Mouse (Mus musculus): ENCODE results near the gene Vmn1r132. TPM values are rescaled to one million over a fixed set of nuclear protein-coding genes. Genes with fewer than 3 reads are reported as not detected.
"Not testable (repeated sequence)": the region's sequence is repeated elsewhere in the genome, so short reads cannot be mapped to it uniquely, and the experiment has no call there.

Vmn1r132 gene
- polyA plus RNA-seq (2015; fragmentation: Nextera tagmentation; extraction: Ambion mirVana): not detected in 2 replicates

DNA sequence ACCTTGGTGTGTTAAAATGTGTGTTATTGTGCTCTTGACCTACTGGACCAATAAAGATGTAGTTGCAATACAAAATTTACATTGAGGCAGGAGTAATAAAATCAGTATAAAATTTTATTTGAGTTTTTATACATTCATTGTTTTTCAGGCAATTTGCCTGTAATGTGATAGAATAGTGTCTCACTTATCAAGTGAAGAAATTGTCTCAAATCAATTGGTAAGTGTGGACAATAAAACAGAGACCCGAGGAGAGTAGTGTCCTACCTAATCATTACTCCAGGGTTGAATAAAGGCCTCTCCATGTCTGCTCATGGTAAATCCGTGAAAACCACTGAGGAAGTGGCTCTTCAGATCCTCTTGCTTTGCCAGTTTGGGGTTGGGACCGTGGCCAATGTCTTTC lies at the start of gene Vmn1r132:
Vmn1r132 (plus strand) TSS at position 301 of the 400 bp plus-strand sequence.
- no CpG with 5 or more reads among the region's 3 CpGs for WGBS (ENCODE audit: insufficient replicate concordance)
- not testable (repeated sequence) for H3K27me3 ChIP-seq (ENCODE audit: control insufficient read depth, insufficient read depth, low read depth, low read length); H3K4me1 ChIP-seq (ENCODE audit: control insufficient read depth, low read depth, low read length)

More for the DNA sequence above, at the start of gene Vmn1r132:
- not testable (repeated sequence) for ATAC-seq (ENCODE audit: low read depth); H3K27ac ChIP-seq (ENCODE audit: low read length); H3K9me3 ChIP-seq (replicated peaks; ENCODE audit: control insufficient read depth, low read length); H3K36me3 ChIP-seq (ENCODE audit: control insufficient read depth, insufficient read depth); H3K4me3 ChIP-seq (ENCODE audit: low read depth, low read length); H3K9ac ChIP-seq (ENCODE audit: low read depth, low read length); H3K4me2 ChIP-seq (ENCODE audit: low read depth, low read length)

Other genes with a start within 250 kb of the Vmn1r132 start
- not detected in 2 replicates for gene Gm6882, start 181.3 kb upstream of the Vmn1r132 start, polyA plus RNA-seq (2015; fragmentation: Nextera tagmentation; extraction: Ambion mirVana)
- gene Vmn1r130, start 102.3 kb upstream of the Vmn1r132 start, polyA plus RNA-seq (2015; fragmentation: Nextera tagmentation; extraction: Ambion mirVana): not detected in 2 replicates
- gene Vmn1r131, start 68.0 kb upstream of the Vmn1r132 start, polyA plus RNA-seq (2015; fragmentation: Nextera tagmentation; extraction: Ambion mirVana): not detected in 2 replicates
- gene Gm4175, start 147.4 kb downstream of the Vmn1r132 start, polyA plus RNA-seq (2015; fragmentation: Nextera tagmentation; extraction: Ambion mirVana): not detected in 2 replicates
- gene Gm4177, start 182.6 kb downstream of the Vmn1r132 start, polyA plus RNA-seq (2015; fragmentation: Nextera tagmentation; extraction: Ambion mirVana): not detected in 2 replicates
- not detected in 2 replicates for gene Vmn1r135, start 218.3 kb downstream of the Vmn1r132 start, polyA plus RNA-seq (2015; fragmentation: Nextera tagmentation; extraction: Ambion mirVana)
- gene Gm5725, start 230.2 kb downstream of the Vmn1r132 start, polyA plus RNA-seq (2015; fragmentation: Nextera tagmentation; extraction: Ambion mirVana): not detected in 2 replicates